Mouse (Mus musculus) E14TG2a.4 (cell line): ENCODE results near the gene H2-K1.
"Not testable (repeated sequence)": the region's sequence is repeated elsewhere in the genome, so short reads cannot be mapped to it uniquely, and the experiment has no call there.

Experiments used
- H3K27me3 ChIP-seq: 2 replicates; pipeline ENCODE4 v1.6.1; 2014; ENCODE audit warnings: low read length, control low read depth; ENCODE audit not compliant: insufficient read depth
- H3K36me3 ChIP-seq: 2 replicates; pipeline ENCODE4 v1.6.1; 2014; ENCODE audit warnings: low read length, control low read depth; ENCODE audit not compliant: insufficient read depth
- H3K4me1 ChIP-seq: replicated peaks from 2 replicates; pipeline ENCODE4 v1.6.1; 2014; ENCODE audit warnings: low read depth, low read length, control low read depth
- H3K4me3 ChIP-seq: replicated peaks from 2 replicates; pipeline ENCODE4 v1.5.1; 2014; ENCODE audit warnings: mild to moderate bottlenecking, low read length
- H3K9me3 ChIP-seq: 2 replicates; pipeline ENCODE4 v1.6.1; 2014; ENCODE audit warnings: low read length, control low read depth
- CTCF ChIP-seq: conservative IDR thresholded peaks from 2 replicates; pipeline ENCODE4 v1.5.1; 2014; ENCODE audit warnings: low read length
- NANOG ChIP-seq: IDR thresholded peaks from 2 replicates; pipeline ENCODE4 v1.6.1; 2014; ENCODE audit warnings: borderline replicate concordance, low read length, mixed read lengths
- POU5F1 ChIP-seq: IDR thresholded peaks from 2 replicates; pipeline ENCODE4 v1.6.1; 2014; ENCODE audit warnings: low read length, borderline replicate concordance

The H2-K1 gene

GRCm38 (mm10) chr17:34003426-34003825 is 3.3 kb upstream of the H2-K1 start:
- TF ChIP-seq NANOG (no peak), POU5F1 (no peak), CTCF (peak; percentile 96)
- peaks cover 21% of the 10 kb centered on the region for H3K4me1 ChIP-seq
- peak overlapping the region; percentile 39; the same call in 1 of the 2 replicates for H3K4me3 ChIP-seq
- H3K36me3 ChIP-seq, result no peaks in the 10 kb centered on the region
- 0 out of 2 replicates have a peak, but pooled peaks cover 4% of the 10 kb centered on the region for H3K9me3 ChIP-seq
- H3K27me3 ChIP-seq, result peaks cover 49% of the 10 kb centered on the region

- H3K36me3 ChIP-seq, H3K4me3 ChIP-seq, H3K9me3 ChIP-seq: not testable (repeated sequence)
- H3K27me3 ChIP-seq, result peaks cover 66% of the 10 kb centered on the region
- peaks cover 18% of the 10 kb centered on the region for H3K4me1 ChIP-seq
These were observed 649 bp upstream of the H2-K1 start for GRCm38 (mm10) chr17:34000796-34001195.

- 0 out of 2 replicates have a peak, but pooled peaks cover 4% of the 10 kb centered on the region for H3K9me3 ChIP-seq
- H3K4me1 ChIP-seq, result peaks cover 18% of the 10 kb centered on the region
- peaks cover 69% of the 10 kb centered on the region for H3K27me3 ChIP-seq
- no peak for TF ChIP-seq CTCF
- TF ChIP-seq POU5F1, result no peak
- no peak for TF ChIP-seq NANOG
- H3K4me3 ChIP-seq, result peak overlapping the region; percentile 80
- H3K36me3 ChIP-seq, result no peaks in the 10 kb centered on the region
These were observed 602 bp downstream of the H2-K1 start for GRCm38 (mm10) chr17:33999341-34000149.

- Histone ChIP-seq H3K4me1 (peaks cover 10% of the 10 kb centered on the region), H3K27me3 (peaks cover 69% of the 10 kb centered on the region)
- not testable (repeated sequence) for H3K9me3 ChIP-seq, H3K4me3 ChIP-seq, H3K36me3 ChIP-seq
These were observed 1.4 kb downstream of the H2-K1 start for GRCm38 (mm10) chr17:33998697-33999096.

GRCm38 (mm10) chr17:33997025-33997424 is 3.1 kb downstream of the H2-K1 start:
- H3K36me3 ChIP-seq, H3K4me3 ChIP-seq, H3K4me1 ChIP-seq, H3K9me3 ChIP-seq: not testable (repeated sequence)
- peaks cover 64% of the 10 kb centered on the region for H3K27me3 ChIP-seq

- TF ChIP-seq NANOG (no peak), CTCF (no peak), POU5F1 (no peak)
- no peaks in the 10 kb centered on the region for H3K9me3 ChIP-seq
- no peaks in the 10 kb centered on the region for H3K36me3 ChIP-seq
- H3K4me1 ChIP-seq, result peaks cover 8% of the 10 kb centered on the region
- no peak overlapping the region for H3K4me3 ChIP-seq
- peaks cover 52% of the 10 kb centered on the region for H3K27me3 ChIP-seq
These were observed 4.5 kb downstream of the H2-K1 start for GRCm38 (mm10) chr17:33995651-33996050.

- Histone ChIP-seq H3K27me3 (peaks cover 48% of the 10 kb centered on the region), H3K36me3 (no peaks in the 10 kb centered on the region), H3K9me3 (no peaks in the 10 kb centered on the region), H3K4me3 (no peak overlapping the region), H3K4me1 (peaks cover 3% of the 10 kb centered on the region)
- TF ChIP-seq POU5F1 (no peak), CTCF (no peak), NANOG (no peak)
These were observed 5.2 kb downstream of the H2-K1 start for GRCm38 (mm10) chr17:33994959-33995358.

- Histone ChIP-seq H3K4me3 (no peak overlapping the region), H3K4me1 (no peaks in the 10 kb centered on the region), H3K27me3 (peaks cover 34% of the 10 kb centered on the region), H3K36me3 (no peaks in the 10 kb centered on the region), H3K9me3 (no peaks in the 10 kb centered on the region)
- peak; percentile 94 for TF ChIP-seq CTCF
- TF ChIP-seq NANOG, result no peak
These were observed 8.1 kb downstream of the H2-K1 start for GRCm38 (mm10) chr17:33991788-33992664.

GRCm38 (mm10) chr17:33982136-33982535 is 18.0 kb downstream of the H2-K1 start:
- not testable (repeated sequence) for H3K9me3 ChIP-seq, H3K36me3 ChIP-seq
- Histone ChIP-seq H3K27me3 (peaks cover 22% of the 10 kb centered on the region), H3K4me1 (peaks cover 51% of the 10 kb centered on the region), H3K4me3 (peak overlapping the region; percentile 85; the same call in 1 of the 2 replicates)
- TF ChIP-seq CTCF, result peak; percentile 92
